Mouse (Mus musculus) gonadal fat pad, adult 2 months (tissue): ENCODE measurements around the gene Dnttip2. TPM values are rescaled to one million over a fixed set of nuclear protein-coding genes. Genes with fewer than 3 reads are reported as not detected.

Source experiments
- DNase-seq: peaks from one replicate; pipeline ENCODE4 v3.0.0-alpha.2; 2012; ENCODE audit warnings: low read depth
- polyA plus RNA-seq: library from polyadenylated mRNA; depleted of rRNA; stranded (reverse); fragments of >200 nt; gene quantifications from 2 replicates; pipeline ENCODE4 v1.2.3, GENCODE M21; 2012

Dnttip2 gene
- polyA plus RNA-seq, 1 experiment = 8.1 TPM

- no peak for DNase-seq
Observed at GRCm38 (mm10) chr3:122290696-122291095, 16.5 kb downstream of the Dnttip2 start.

- no peak for DNase-seq
Observed at GRCm38 (mm10) chr3:122291828-122292227, 17.6 kb downstream of the Dnttip2 start.

- DNase-seq = no peak
Observed at GRCm38 (mm10) chr3:122292300-122293222, 18.4 kb downstream of the Dnttip2 start.

GRCm38 (mm10) chr3:122293223-122293953, 19.2 kb downstream of the Dnttip2 start:
- DNase-seq = no peak

GRCm38 (mm10) chr3:122293954-122294850, 20.0 kb downstream of the Dnttip2 start, which contains the start of gene Bcar3:
Bcar3 (plus strand) TSS chr3:122294136.
- DNase-seq = no peak

GRCm38 (mm10) chr3:122295511-122295910, 21.3 kb downstream of the Dnttip2 start:
- DNase-seq = no peak

GRCm38 (mm10) chr3:122296979-122297378, 22.8 kb downstream of the Dnttip2 start:
- DNase-seq = no peak

DNA sequence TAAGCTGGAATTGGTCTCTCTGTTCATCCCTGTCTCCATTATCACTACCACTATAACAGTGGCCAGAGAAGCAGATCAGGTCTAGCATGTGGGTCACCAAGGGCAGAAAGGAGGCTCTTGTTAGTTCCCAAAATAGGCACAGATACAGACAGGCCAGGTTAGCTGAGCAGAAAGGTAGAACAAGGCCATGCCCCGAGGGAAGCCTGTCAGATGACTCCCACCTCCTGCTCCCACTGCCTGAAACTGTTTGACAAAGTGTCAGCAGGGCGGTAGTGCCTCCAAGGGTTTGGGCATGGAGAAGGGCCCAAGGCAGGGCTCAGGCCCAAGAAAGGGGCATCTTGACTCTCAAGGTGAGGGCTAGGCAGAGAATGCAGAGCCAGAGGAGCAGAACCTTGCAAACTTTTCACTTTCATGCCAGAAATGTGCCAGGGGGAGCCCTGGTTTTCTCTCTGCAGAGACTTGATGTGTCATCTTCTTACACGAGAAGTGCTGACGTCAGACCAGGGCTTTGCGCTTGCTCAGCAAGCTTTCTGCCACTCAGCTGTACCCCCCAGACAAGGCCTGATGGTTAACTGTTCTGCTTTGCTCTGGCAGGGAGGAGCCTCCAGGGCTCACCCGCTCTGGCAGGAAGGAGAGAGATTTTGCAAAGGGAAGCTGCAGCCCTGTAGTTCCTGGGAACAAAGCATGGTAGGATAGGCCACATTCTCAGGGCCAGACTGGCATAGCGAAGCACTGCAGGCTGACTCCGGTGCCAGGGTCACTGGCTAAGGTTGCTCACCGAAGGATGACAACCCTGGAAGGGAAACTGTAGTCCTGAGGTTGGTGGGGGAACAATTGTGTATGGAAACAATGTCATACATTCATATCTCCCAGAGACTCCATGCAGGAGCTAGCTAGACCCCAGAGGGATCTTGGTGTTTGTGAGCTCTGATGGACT, 27.1 kb downstream of the Dnttip2 start:
- no peak for DNase-seq

- no peak for DNase-seq
Observed at GRCm38 (mm10) chr3:122304560-122304959, 30.4 kb downstream of the Dnttip2 start.

DNA sequence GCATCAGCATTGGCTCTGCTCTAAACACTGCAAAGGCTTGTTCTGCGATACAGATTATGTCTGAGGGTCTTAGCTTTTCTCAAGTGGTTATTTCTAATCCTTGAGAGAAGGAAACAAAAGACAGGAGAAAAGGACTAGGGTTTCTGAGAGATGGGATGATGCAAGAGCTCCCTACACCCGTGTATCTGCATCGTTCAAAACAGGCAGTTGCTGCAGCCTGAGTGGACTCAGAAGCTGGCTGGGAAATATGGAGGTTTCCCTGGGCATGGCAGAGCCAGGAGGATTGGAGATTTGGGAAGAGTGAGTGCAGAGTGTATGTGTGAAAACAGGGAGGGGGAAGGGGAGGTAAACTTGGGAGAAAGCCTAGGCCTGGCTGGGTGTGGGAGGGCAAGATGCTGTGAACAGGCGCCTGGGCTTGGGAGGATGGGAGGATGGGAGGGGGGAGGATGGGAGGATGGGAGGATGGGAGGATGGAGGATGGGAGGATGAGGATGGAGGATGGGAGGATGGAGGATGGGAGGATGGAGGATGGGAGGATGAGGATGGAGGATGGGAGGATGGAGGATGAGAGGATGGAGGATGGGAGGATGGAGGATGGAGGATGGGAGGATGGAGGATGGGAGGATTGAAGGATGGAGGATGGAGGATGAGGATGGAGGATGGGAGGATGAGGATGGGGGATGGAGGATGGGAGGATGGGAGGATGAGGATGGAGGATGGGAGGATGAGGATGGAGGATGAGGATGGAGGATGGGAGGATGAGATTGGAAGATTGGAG, 33.9 kb downstream of the Dnttip2 start:
- no peak for DNase-seq

GRCm38 (mm10) chr3:122308981-122309380, 34.8 kb downstream of the Dnttip2 start:
- DNase-seq = no peak

GRCm38 (mm10) chr3:122312078-122312477, 37.9 kb downstream of the Dnttip2 start:
- no peak for DNase-seq

GRCm38 (mm10) chr3:122312936-122313629, 38.9 kb downstream of the Dnttip2 start:
- DNase-seq = no peak

DNA sequence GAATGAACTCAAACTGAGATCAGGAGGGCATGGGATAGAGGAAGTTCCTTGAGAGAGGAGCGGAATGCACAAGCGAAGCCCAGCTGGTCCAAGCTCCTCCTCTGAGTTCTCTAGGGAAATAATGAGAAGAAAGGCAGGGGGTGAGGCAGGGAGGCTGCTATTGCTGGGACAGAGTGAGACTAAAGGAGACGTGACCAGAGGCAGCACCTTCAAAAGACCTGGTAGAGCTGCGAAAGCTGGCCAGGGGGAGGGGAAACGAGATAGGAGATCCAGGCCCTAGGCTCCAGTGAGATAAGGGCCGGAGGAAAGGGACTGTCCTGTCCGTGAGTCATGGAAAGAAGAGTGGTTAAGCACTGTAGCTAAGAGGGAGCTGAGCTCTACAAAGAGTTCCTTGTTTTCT, 39.7 kb downstream of the Dnttip2 start:
- DNase-seq = no peak

DNA sequence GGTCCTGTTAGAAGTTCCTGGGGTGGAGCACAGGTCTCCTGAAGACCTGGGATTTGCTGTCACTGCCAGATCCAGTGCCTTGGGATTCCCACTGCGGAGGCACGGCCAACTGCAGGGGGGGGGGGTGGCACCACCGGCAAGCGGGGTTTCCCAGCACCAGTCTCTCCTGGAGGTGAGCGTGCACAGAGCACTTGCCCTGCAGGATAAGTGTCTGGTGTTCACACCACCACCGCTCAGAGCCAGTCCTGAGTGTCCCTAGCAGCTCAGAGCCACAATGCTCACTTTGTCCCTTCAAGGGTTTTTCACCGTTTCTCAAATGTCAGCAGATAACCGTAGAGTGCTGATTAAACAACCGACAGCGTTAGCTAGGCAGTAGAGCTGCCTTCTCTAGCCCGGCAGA, 42.4 kb downstream of the Dnttip2 start:
- DNase-seq = no peak

DNA sequence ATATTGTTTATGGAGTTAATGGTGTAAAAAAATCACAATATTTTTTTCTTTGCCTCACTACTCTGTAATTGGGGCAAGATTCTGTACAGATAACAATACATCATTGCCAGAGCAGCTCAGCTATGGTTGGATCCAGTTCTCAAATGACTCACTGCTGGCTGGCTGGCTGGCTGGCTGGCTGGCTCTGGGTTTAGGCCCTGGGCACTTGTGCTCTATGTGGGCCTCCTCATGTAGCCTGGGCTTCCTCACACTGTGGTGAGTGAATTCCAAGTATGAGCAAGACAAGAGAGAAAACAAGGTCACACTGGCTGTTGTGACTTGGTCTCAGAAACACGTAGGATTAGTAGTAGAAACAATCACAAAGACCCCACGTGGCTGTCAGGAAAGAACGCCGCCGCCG, 43.2 kb downstream of the Dnttip2 start:
- DNase-seq = no peak

DNA sequence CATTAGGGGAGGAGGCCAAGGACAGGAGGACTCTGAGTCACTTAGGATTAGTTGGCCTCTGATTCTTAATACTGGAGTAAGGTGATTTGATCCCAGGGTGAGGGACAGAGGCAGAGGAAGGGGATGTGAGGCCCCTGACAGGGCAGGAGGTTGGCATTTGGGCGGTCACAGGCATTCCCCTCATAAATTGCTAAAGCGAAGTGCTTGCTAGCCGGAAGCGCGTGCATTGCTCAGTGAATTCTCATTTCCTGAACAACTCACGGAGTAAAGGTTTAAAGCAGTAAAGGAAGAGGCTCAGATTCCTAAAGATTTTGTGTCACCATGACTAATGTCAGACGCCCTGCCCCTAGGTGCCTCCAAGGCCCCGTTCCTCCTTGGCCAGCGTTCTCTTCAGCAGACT, 48.0 kb downstream of the Dnttip2 start:
- DNase-seq = no peak

DNA sequence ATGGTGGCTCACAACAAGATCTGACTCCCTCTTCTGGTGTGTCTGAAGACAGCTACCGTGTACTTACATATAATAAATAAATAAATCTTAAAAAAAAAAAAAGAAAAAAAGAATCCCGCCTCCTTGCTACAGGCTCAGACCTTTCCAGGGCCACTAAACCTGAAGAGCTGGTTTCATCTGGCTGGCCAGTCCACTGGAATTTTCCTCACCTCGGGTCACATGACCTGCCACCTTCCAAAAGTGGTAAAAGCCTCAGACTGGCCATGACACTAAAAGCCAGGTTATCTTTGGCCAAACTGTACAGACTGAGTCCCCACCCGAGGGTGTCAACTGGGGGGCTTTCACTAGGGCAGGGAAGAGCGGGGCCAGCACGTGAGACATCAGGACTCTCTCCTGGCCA, 49.7 kb downstream of the Dnttip2 start:
- DNase-seq = no peak

GRCm38 (mm10) chr3:122324528-122324927, 50.3 kb downstream of the Dnttip2 start:
- no peak for DNase-seq
